Mouse (Mus musculus) cerebellum, adult 18-20 months (tissue): Measurements from ENCODE around the gene Zcchc24.
"Not testable (repeated sequence)": the region's sequence is repeated elsewhere in the genome, so short reads cannot be mapped to it uniquely, and the experiment has no call there.

Experiments
- DNase-seq, 2 experiments: peaks; one replicate each; pipeline ENCODE4 v3.0.0; 2021

Zcchc24 gene

DNA sequence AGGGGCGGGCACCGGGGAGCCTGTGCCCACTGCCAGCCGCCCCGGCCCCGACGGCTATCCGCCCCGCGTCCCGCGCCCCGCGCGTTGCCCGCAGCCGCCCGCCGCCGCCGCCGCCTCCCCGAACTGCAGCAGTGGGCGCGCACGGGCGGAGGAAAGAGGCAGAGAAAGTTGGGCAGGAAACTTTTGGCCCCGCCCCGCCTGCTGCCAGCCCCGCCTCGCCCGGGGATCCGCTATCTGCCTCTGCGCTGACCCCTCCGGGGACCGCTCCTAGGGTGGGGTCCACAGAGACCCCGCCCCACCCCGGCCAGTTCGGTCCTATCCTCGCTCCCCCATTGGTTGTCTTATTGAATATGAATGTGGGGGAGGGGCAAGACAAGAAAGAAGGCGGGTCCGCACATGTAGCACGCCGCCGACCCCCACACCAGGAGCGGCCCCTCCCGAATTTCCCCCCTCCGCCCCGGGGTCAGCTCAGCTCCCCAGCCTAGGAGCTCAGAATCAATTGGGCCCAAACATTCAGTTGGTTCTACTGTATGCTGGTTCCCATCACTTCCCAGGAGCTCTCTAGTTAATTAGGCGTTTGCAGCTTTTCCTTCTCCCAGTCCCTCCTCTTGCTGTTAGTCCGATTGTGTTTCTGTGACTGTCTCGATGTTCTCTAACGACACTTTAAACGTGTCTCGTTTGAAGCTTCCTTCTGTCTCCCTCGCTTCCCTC, at the start of gene Zcchc24:
Gene Zcchc24 (minus strand): TSS at position 125 of the 711 bp plus-strand sequence.
- peak; percentile 46 to 54 for DNase-seq

DNA sequence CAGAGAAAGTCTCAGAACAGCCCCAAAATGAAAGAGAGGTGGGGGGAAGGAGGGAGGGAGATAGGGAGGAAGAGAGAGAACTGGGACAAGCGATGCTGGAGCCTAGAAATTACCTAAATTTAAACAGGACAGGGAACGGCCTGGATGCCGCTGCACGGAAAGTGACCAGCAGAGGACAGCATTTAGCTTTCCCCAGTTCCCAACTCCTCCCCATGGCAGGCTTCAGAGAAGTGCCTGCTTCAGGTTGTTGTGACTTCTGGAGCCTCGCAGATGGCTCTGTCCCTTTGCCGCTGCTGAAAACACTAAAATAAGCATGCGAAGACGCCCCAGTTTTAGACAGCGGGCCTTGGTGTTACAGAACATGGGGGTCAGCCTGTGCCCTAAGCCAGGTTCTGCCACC, 47.6 kb upstream of the Zcchc24 start:
- peak; percentile 75 to 77 for DNase-seq

- DNase-seq, result no peak
Measured at GRCm38 (mm10) chr14:25814140-25814539, 45.3 kb upstream of the Zcchc24 start.

- not testable (repeated sequence) for DNase-seq
Measured at GRCm38 (mm10) chr14:25811026-25811425, 42.2 kb upstream of the Zcchc24 start.

DNA sequence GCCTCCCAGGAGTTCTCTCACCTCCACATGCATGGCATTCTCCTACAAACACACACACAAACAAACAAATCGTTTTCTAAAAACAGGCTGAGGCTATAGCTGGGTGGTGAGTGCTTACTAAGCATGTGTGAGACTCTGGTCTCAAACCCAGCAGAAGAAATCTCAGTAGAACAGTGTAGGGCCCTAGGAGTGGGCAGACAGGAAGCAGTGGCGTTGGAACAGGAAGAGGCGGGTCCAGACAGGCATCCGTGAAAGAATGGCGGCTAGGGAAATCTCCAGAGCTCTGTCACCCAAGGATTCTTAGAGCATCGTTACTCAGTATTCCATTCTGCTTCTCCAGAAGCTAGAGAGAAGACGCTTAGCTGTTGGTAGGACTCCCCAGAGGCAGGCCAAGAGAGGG, 37.7 kb upstream of the Zcchc24 start:
- no peak for DNase-seq

DNA sequence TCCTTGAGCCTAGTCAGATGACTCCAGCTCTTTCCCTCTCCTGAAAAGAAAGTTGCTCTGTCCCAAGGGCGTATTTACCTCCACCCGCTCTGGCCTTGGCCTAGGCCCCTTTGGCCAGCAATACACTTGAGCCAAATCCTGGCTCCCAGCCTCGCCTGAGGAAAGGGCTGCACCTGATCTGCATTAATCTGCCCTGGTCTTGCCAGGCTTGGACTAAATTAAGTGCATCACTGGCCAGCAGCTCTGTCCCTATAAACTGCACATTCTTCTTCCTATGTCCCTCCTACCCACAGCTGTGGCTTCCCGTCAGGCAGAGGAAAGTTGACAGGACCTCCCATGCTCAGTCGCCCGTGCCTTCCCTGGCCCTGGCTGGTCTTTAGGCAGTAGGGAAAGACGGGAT, 37.0 kb upstream of the Zcchc24 start:
- peak in 1 of 2 experiments; percentile 7 for DNase-seq

GRCm38 (mm10) chr14:25803246-25803809, 34.5 kb upstream of the Zcchc24 start:
- no peak for DNase-seq

GRCm38 (mm10) chr14:25802511-25802910, 33.7 kb upstream of the Zcchc24 start:
- DNase-seq, result no peak

GRCm38 (mm10) chr14:25800166-25800960, 31.5 kb upstream of the Zcchc24 start:
- DNase-seq, result peak; percentile 74 to 79

- no peak for DNase-seq
Measured at GRCm38 (mm10) chr14:25796619-25797018, 27.8 kb upstream of the Zcchc24 start.

- no peak for DNase-seq
Measured at GRCm38 (mm10) chr14:25795561-25796174, 26.8 kb upstream of the Zcchc24 start.

GRCm38 (mm10) chr14:25795067-25795466, 26.2 kb upstream of the Zcchc24 start:
- DNase-seq, result no peak

DNA sequence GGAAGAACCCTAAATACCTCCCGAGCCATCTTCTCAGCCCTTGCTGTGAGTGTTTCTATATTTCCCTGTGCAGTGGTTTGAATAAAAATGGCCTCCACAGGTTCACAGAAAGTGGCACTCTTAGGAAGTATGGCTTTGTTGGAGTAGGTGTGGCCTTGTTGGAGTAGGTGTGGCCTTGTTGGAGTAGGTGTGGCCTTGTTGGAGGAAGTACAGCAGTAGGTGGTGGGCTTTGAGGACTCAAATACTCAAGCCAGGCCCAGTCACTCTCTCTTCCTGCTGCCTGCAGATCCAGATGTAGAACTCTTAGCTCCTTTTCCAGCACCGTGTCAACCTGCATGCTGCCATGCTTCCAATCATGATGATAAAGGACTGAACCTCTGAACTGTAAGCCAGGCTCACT, 25.5 kb upstream of the Zcchc24 start:
- DNase-seq, result no peak

DNA sequence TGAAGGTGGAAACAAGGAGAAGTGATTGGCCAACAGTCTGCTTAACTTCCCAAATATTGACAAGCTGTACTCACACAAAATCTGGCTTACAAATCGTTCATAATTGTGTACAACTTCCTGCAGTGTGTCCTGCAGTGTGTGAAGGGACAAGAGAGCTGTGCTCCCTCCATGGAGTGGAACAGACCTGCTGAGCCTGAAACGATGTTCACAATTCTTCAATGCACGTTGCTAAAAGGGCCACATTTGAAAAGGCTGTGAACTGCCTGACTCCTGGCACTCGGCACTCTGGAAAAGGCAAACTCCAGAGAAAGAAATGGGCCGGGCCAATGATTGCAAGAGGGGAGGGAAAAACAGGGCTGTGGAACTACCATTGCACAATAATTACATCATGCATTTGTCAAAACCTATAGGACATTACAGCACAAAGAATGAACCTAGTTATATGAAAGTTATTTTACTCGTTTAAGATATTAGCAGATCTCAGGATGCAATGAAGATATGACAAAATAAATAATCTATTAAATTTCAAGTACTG, 22.0 kb upstream of the Zcchc24 start:
- DNase-seq, result no peak

DNA sequence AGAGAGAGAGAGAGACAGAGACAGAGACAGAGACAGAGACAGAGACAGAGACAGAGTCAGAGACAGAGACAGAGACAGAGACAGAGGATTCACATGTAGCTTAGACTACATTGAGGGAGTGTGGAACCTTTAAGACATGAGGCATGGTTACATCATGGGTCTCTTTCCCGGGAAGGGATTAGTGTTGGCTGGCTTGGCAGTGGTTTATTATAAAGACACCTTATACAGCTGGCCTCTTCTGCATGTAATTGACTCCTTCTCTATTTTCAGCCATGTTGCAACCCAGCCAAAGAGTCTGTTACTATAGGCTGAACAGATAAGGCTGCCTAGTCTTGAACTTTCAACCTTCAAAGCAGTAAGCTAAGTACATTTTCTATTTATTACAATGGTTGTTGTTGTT, 21.1 kb upstream of the Zcchc24 start:
- DNase-seq, result no peak

DNA sequence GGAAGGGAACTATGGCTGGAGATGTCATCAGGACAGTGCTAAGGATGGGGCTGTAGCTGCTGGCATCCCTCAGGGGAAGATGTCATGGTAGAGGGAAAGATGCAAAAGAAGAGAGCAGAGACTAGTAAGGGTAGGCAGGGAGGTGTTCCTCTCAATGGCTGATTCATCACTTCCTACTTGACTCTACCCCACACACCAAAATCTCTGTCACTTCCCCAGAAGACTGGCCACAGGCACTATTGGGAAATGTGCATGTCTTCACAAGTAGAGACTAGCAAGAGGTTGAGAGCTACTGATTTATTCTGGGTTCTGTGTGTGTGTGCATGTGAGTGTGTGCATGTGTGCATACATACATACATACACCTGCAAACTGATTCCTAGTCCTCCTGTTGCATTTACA, 20.4 kb upstream of the Zcchc24 start:
- DNase-seq, result no peak

GRCm38 (mm10) chr14:25788201-25788600, 19.4 kb upstream of the Zcchc24 start:
- DNase-seq, result no peak

- DNase-seq, result no peak
Measured at GRCm38 (mm10) chr14:25787387-25787910, 18.6 kb upstream of the Zcchc24 start.

DNA sequence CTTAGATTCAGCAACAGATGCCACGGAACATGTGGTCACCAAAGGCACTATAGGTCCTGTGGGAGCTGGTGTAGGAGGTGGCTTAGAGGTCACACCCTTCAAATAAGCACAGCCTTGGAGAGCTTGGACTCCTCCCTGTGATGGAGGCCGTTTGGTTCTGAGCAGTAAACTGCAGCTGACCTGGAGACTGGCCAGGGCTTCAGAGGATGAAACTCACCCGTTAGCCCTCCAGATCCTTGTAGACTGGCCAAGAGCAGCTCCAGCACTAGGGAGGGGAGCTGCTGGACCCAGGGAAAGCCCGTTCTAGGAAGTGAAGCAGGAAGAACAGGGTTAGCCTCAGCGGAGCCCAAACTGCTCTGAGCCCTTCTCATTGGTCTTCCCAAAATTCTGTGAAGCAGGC, 18.1 kb upstream of the Zcchc24 start:
- DNase-seq, result no peak

DNA sequence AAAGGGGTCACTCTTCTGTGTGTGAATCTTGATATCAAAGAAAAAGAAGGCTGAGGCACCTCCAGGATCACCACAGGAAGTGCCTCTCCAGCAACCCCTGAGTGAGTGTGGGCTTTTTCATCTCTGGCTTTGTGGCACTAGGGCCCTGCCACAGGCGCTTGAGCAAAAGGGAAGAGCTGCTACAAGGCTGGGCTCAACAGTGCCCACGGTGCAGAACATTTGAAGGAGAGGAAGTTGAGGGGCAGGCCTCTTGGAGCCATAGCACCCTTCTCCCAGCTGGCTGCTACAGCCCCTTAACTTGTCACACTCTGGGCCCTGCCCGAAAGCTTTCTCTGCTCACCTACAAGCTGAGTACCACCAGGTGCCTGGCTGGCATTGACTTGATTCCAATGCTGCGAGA, 16.4 kb upstream of the Zcchc24 start:
- no peak for DNase-seq

GRCm38 (mm10) chr14:25783220-25783619, 14.4 kb upstream of the Zcchc24 start:
- no peak for DNase-seq

- no peak for DNase-seq
Measured at GRCm38 (mm10) chr14:25780601-25781000, 11.8 kb upstream of the Zcchc24 start.

DNA sequence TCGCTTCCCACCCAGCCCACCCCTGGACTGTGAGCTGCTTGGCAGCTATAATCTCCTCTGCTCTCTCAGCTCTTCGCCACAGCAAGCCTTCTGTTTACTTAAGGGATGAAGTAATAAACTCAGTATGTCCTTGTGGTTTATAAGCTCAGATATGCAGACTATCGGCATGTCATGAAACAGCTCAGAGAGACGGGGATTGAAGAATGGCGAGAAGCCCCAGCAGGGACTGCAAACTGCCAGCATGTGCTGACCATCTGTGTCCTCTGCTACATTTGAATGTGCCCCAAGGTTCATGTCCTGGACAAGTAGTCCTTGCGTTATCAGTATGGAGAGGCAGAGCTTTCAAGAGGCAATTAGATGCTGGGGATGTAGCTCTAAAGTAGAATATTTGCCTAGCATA, 7.5 kb upstream of the Zcchc24 start:
- no peak for DNase-seq
